Mouse (Mus musculus): ENCODE data around the gene Trim26. TPM values are rescaled to one million over a fixed set of nuclear protein-coding genes. Genes with fewer than 3 reads are reported as not detected.
"Not testable (repeated sequence)": the region's sequence is repeated elsewhere in the genome, so short reads cannot be mapped to it uniquely, and the experiment has no call there.

The Trim26 gene
- polyA plus RNA-seq, 1 experiment from 2014 or later = 55.8 TPM

- no peak within 1 kb of the TSS for H3K4me3 ChIP-seq
- H3K9ac ChIP-seq = no peak within 1 kb of the TSS
- H3K4me2 ChIP-seq (replicated peaks) = no peak within 1 kb of the TSS
- no peaks in the 10 kb centered on the region for H3K4me1 ChIP-seq
- no peaks in the 10 kb centered on the region for H3K36me3 ChIP-seq
- H3K9me3 ChIP-seq = no peaks in the 10 kb centered on the region
- no peak for ATAC-seq (ENCODE audit: insufficient number of reproducible peaks, insufficient read depth, low FRiP score, low TSS enrichment)
- 82% methylated on average over 5 of the region's 5 CpGs for WGBS
- H3K27me3 ChIP-seq = no peaks in the 10 kb centered on the region
- H3K27ac ChIP-seq = no peak within 1 kb of the TSS
Observed at GRCm38 (mm10) chr17:36890073-36890903, 53.4 kb downstream of the Trim26 start, which contains the start of gene Trim40. Trim40 (minus strand) TSS chr17:36890123.

- H3K4me3 ChIP-seq; H3K4me1 ChIP-seq; H3K27ac ChIP-seq; H3K27me3 ChIP-seq; H3K4me2 ChIP-seq (replicated peaks); H3K9ac ChIP-seq; ATAC-seq (ENCODE audit: insufficient number of reproducible peaks, insufficient read depth, low FRiP score, low TSS enrichment); H3K9me3 ChIP-seq; H3K36me3 ChIP-seq: not testable (repeated sequence)
- WGBS = 87% methylated on average over 1 of the region's 1 CpGs
Observed at GRCm38 (mm10) chr17:36891496-36891895, 54.6 kb downstream of the Trim26 start.

- no peak for ATAC-seq (ENCODE audit: insufficient number of reproducible peaks, insufficient read depth, low FRiP score, low TSS enrichment)
- H3K27ac ChIP-seq = no peak overlapping the region
- no peaks in the 10 kb centered on the region for H3K27me3 ChIP-seq
- H3K36me3 ChIP-seq = no peaks in the 10 kb centered on the region
- H3K9me3 ChIP-seq = no peaks in the 10 kb centered on the region
- no peak overlapping the region for H3K4me3 ChIP-seq
- 15% methylated on average over 2 of the region's 2 CpGs for whole genome bisulfite sequencing
- no peaks in the 10 kb centered on the region for H3K4me1 ChIP-seq
- H3K4me2 ChIP-seq (replicated peaks) = no peak overlapping the region
- H3K9ac ChIP-seq = no peak overlapping the region
Observed at GRCm38 (mm10) chr17:36892362-36892761, 55.4 kb downstream of the Trim26 start.

- no peak overlapping the region for H3K4me3 ChIP-seq
- no peak for ATAC-seq (ENCODE audit: insufficient number of reproducible peaks, insufficient read depth, low FRiP score, low TSS enrichment)
- no peaks in the 10 kb centered on the region for H3K4me1 ChIP-seq
- no peak overlapping the region for H3K4me2 ChIP-seq (replicated peaks)
- H3K9ac ChIP-seq = no peak overlapping the region
- no peak overlapping the region for H3K27ac ChIP-seq
- no peaks in the 10 kb centered on the region for H3K36me3 ChIP-seq
- H3K9me3 ChIP-seq = no peaks in the 10 kb centered on the region
- WGBS = 73% methylated on average over 5 of the region's 5 CpGs
- H3K27me3 ChIP-seq = no peaks in the 10 kb centered on the region
Observed at GRCm38 (mm10) chr17:36893387-36893786, 56.5 kb downstream of the Trim26 start.

DNA sequence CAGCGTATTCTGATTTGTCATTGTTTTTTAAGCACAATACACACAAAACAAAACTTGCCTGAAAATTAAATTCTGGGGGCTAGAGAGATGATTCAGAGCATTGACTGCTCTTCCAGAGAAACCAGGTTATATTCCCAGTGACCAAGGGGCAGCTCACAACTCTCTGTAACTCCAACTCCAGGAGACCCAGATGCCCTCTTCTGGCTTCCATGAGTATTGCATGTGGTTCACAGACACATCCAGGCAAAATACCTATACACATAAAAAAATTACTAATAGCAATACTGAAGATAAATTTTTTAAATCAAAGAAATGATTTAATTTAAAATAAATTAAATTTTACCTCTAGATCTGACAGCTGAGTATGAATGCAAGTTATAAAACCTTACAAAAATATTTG is 59.6 kb downstream of the Trim26 start:
- no peaks in the 10 kb centered on the region for H3K4me1 ChIP-seq
- H3K27me3 ChIP-seq = no peaks in the 10 kb centered on the region
- H3K9ac ChIP-seq = no peak overlapping the region
- no peaks in the 10 kb centered on the region for H3K36me3 ChIP-seq
- no peak for ATAC-seq (ENCODE audit: insufficient number of reproducible peaks, insufficient read depth, low FRiP score, low TSS enrichment)
- 94% methylated on average over 1 of the region's 1 CpGs for WGBS
- no peak overlapping the region for H3K27ac ChIP-seq
- H3K4me3 ChIP-seq = no peak overlapping the region
- no peak overlapping the region for H3K4me2 ChIP-seq (replicated peaks)
- no peaks in the 10 kb centered on the region for H3K9me3 ChIP-seq

DNA sequence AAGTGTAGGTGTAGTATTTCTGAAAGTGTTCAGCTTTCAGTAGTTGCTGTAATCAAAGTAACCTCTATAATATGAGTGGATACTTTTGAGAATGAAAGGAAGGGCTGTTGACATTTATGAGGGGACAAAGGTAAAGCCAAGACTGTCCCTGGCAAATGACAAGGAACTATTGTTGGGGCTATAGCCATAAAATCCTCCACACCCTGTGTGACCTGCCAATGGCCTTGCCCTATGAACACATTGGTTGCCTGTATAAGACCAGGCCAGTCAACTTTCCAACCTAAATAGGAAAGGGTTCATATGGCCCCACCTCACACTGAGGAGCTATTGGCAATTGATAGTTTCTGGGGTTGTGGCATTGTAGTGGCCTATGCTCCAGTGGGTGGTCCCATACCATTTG is 60.1 kb downstream of the Trim26 start:
- Histone ChIP-seq H3K4me3 (no peak overlapping the region), H3K4me2 (replicated peaks) (no peak overlapping the region), H3K9me3 (no peaks in the 10 kb centered on the region), H3K9ac (no peak overlapping the region), H3K36me3 (no peaks in the 10 kb centered on the region), H3K4me1 (no peaks in the 10 kb centered on the region), H3K27ac (no peak overlapping the region), H3K27me3 (no peaks in the 10 kb centered on the region)
- ATAC-seq (ENCODE audit: insufficient number of reproducible peaks, insufficient read depth, low FRiP score, low TSS enrichment) = no peak

DNA sequence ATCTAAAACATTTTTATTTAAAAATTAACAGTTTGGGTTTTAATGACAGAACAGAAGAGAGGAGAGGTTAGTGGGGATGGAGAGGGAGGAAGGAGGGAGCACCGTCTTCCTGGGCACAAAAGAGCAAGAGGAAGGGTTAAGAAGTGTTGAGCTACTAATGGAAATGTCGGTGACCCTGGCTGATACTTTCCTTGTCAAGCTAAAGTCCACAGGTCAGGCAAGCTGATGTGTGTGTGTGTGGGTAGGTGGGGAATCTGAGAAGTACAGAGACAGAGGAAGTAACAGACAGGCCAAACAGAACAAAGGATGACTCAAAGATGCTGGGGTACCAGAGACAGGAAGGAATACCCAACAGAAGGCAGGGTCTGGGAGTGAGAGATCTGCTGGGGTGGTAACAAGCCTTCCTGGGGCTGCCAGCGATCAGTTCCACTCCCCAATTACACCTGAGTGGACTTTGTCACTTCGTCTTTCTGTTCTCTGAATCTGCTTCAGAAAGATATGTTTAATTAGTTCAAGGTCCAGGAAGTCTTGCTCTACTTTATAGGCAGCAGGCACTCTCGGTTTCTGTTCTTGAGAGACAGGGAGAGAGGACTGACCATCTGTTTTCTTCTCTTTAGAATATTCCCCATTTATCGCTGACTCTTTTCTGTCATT is 60.7 kb downstream of the Trim26 start, which contains the start of gene Trim31:
TSS of gene Trim31 (plus strand) at position 567 of the 654 bp plus-strand sequence.
- ATAC-seq (ENCODE audit: insufficient number of reproducible peaks, insufficient read depth, low FRiP score, low TSS enrichment) = no peak
- Histone ChIP-seq H3K9ac (no peak within 1 kb of the TSS), H3K36me3 (no peaks in the 10 kb centered on the region), H3K27me3 (no peaks in the 10 kb centered on the region), H3K4me2 (replicated peaks) (no peak within 1 kb of the TSS), H3K4me1 (no peaks in the 10 kb centered on the region), H3K27ac (no peak within 1 kb of the TSS), H3K4me3 (no peak within 1 kb of the TSS), H3K9me3 (no peaks in the 10 kb centered on the region)
- 61% methylated on average over 6 of the region's 6 CpGs for WGBS

- no peaks in the 10 kb centered on the region for H3K36me3 ChIP-seq
- H3K4me1 ChIP-seq = no peaks in the 10 kb centered on the region
- no peaks in the 10 kb centered on the region for H3K27me3 ChIP-seq
- no peak overlapping the region for H3K4me2 ChIP-seq (replicated peaks)
- no peaks in the 10 kb centered on the region for H3K9me3 ChIP-seq
- no peak for ATAC-seq (ENCODE audit: insufficient number of reproducible peaks, insufficient read depth, low FRiP score, low TSS enrichment)
- H3K27ac ChIP-seq = no peak overlapping the region
- no peak overlapping the region for H3K9ac ChIP-seq
- 76% methylated on average over 4 of the region's 4 CpGs for WGBS
- no peak overlapping the region for H3K4me3 ChIP-seq
Observed at GRCm38 (mm10) chr17:36899376-36899775, 62.4 kb downstream of the Trim26 start.

DNA sequence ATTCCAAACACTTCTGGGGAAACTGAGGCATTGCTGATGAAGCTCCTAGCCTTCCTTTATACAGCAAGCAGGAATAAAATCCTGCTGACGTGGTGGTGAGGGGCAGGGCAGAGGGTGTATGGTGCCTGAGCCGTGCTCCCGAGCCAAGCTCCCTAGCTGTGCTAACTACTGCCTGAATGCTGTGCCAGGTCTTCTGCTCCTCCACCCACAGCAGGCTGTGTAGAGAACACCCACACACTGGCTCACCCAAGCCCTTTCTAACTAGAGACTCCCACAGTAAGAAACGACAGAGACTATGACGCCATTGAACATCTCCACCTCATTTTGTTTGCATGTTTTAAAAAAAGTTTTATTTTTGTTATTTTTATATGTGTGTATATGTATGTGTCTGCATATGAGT is 63.1 kb downstream of the Trim26 start:
- Histone ChIP-seq H3K9ac (no peak overlapping the region), H3K4me3 (no peak overlapping the region), H3K27me3 (no peaks in the 10 kb centered on the region), H3K27ac (no peak overlapping the region), H3K36me3 (no peaks in the 10 kb centered on the region), H3K4me2 (replicated peaks) (no peak overlapping the region), H3K4me1 (no peaks in the 10 kb centered on the region), H3K9me3 (no peaks in the 10 kb centered on the region)
- WGBS = 81% methylated on average over 5 of the region's 5 CpGs
- no peak for ATAC-seq (ENCODE audit: insufficient number of reproducible peaks, insufficient read depth, low FRiP score, low TSS enrichment)

GRCm38 (mm10) chr17:36900691-36901090 is 63.8 kb downstream of the Trim26 start:
- Histone ChIP-seq H3K27me3 (no peaks in the 10 kb centered on the region), H3K9me3 (no peaks in the 10 kb centered on the region), H3K27ac (no peak overlapping the region), H3K4me1 (no peaks in the 10 kb centered on the region), H3K9ac (no peak overlapping the region), H3K4me3 (no peak overlapping the region), H3K36me3 (no peaks in the 10 kb centered on the region), H3K4me2 (replicated peaks) (no peak overlapping the region)
- ATAC-seq (ENCODE audit: insufficient number of reproducible peaks, insufficient read depth, low FRiP score, low TSS enrichment) = no peak
- WGBS = 33% methylated on average over 1 of the region's 1 CpGs

- no peak for ATAC-seq (ENCODE audit: insufficient number of reproducible peaks, insufficient read depth, low FRiP score, low TSS enrichment)
- no peak overlapping the region for H3K9ac ChIP-seq
- no peak overlapping the region for H3K27ac ChIP-seq
- no peaks in the 10 kb centered on the region for H3K9me3 ChIP-seq
- 75% methylated on average over 3 of the region's 3 CpGs for WGBS
- H3K4me1 ChIP-seq = no peaks in the 10 kb centered on the region
- no peak overlapping the region for H3K4me2 ChIP-seq (replicated peaks)
- no peak overlapping the region for H3K4me3 ChIP-seq
- no peaks in the 10 kb centered on the region for H3K36me3 ChIP-seq
- H3K27me3 ChIP-seq = no peaks in the 10 kb centered on the region
Observed at GRCm38 (mm10) chr17:36903651-36904050, 66.7 kb downstream of the Trim26 start.

GRCm38 (mm10) chr17:36908235-36908634 is 71.3 kb downstream of the Trim26 start:
- Histone ChIP-seq H3K27me3 (no peaks in the 10 kb centered on the region), H3K4me1 (no peaks in the 10 kb centered on the region), H3K27ac (no peak overlapping the region), H3K9me3 (no peaks in the 10 kb centered on the region), H3K9ac (no peak overlapping the region), H3K36me3 (no peaks in the 10 kb centered on the region), H3K4me3 (no peak overlapping the region), H3K4me2 (replicated peaks) (no peak overlapping the region)
- WGBS = 32% methylated on average over 1 of the region's 1 CpGs
- ATAC-seq (ENCODE audit: insufficient number of reproducible peaks, insufficient read depth, low FRiP score, low TSS enrichment) = peak; percentile 72; the same call in 1 of the 2 replicates

Measured in embryonic facial prominence, embryonic 12.5 days (tissue).